Mouse (Mus musculus) stomach, embryonic 14.5 days (tissue): ENCODE results near the gene Ttc22. TPM values are rescaled to one million over a fixed set of nuclear protein-coding genes. Genes with fewer than 3 reads are reported as not detected.

ENCODE experiments used
- ATAC-seq: fragments of 200-750 bp; cut with Nextera tagmentation; 2 replicates; pipeline ENCODE4 v1.8.0; 2017; ENCODE audit warnings: low read depth, moderate TSS enrichment; ENCODE audit not compliant: insufficient number of reproducible peaks, insufficient read depth, low FRiP score
- H3K27ac ChIP-seq: fragments of 300-500 bp; sonication (generic); 2 replicates; pipeline ENCODE4 v1.5.1; 2014; ENCODE audit warnings: mild to moderate bottlenecking, low read length, moderate library complexity, mixed read lengths
- H3K27me3 ChIP-seq: fragments of 300-500 bp; sonication (generic); 2 replicates; pipeline ENCODE4 v1.6.1; 2014; ENCODE audit warnings: low read length, control low read depth, mixed read lengths; ENCODE audit not compliant: control insufficient read depth, insufficient read depth
- H3K36me3 ChIP-seq: fragments of 300-500 bp; sonication (generic); 2 replicates; pipeline ENCODE4 v1.6.1; 2014; ENCODE audit warnings: mild to moderate bottlenecking, control low read depth, low read length, moderate library complexity, mixed read lengths; ENCODE audit not compliant: control insufficient read depth, insufficient read depth
- H3K4me1 ChIP-seq: fragments of 300-500 bp; sonication (generic); 2 replicates; pipeline ENCODE4 v1.6.1; 2014; ENCODE audit warnings: low read length, control low read depth, mixed read lengths; ENCODE audit not compliant: control insufficient read depth, insufficient read depth
- H3K4me2 ChIP-seq: fragments of 300-500 bp; sonication (generic); replicated peaks from 2 replicates; pipeline ENCODE4 v1.6.1; 2014; ENCODE audit warnings: low read depth, low read length, control low read depth
- H3K4me3 ChIP-seq: fragments of 300-500 bp; sonication (generic); 2 replicates; pipeline ENCODE4 v1.5.1; 2014; ENCODE audit warnings: low read depth, low read length, control low read depth
- H3K9ac ChIP-seq: fragments of 300-500 bp; sonication (generic); replicated peaks from 2 replicates; pipeline ENCODE4 v1.6.1; 2014; ENCODE audit warnings: low read depth, mild to moderate bottlenecking, control low read depth, low read length, moderate library complexity, mixed read lengths
- H3K9me3 ChIP-seq: fragments of 300-500 bp; sonication (generic); 2 replicates; pipeline ENCODE4 v1.6.1; 2016; ENCODE audit warnings: low read depth, low read length, control low read depth; ENCODE audit not compliant: control insufficient read depth
- WGBS: fragments of 180-500 bp; shearing (Covaris S2); extraction: QIAGEN DNeasy Blood & Tissue Kit; methylation state at CpG from one replicate; pipeline ENCODE4 v1.1.7; 2014; 5-methylcytosine and 5-hydroxymethylcytosine counted together
- polyA plus RNA-seq: library from polyadenylated mRNA; unstranded; fragments of >200 nt; fragmentation: Nextera tagmentation; extraction: Ambion mirVana; gene quantifications from 2 replicates; pipeline ENCODE4 v1.2.1, GENCODE M21; 2014

Ttc22 gene
- polyA plus RNA-seq, 1 experiment from 2014 or later, result 2.7 TPM

DNA sequence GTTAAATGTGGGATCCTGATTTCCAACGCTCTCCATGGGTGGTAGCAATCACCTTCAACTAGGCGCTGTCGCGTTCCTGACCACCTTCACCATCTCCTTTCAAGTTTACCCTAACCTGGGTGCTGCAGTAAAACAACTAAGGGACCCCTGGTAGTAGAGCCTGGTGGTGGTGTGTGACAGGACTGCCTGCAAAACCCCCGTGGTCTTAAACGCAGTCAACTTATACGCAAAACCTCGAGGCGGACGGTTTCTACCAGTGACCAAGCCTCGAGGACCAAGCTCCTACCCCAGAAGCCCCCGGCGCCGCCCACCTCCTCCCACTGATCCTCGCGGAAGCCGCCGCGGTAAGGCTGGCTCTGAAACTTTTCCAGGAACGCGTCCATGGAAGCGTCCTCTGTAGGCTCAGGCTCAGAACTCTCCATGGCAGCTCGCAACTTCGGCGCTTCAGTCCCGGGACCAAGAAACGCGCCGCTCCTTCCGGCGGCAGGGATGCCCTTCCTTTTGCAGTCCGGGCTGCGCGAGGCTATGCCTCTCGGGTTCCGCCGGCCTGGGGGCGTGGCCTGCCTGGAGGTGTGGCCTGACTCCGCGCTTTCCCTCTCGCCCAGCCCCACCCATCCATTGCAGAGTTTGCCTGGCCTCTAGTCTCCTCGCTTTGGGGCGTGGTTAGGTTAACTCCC, 56.3 kb downstream of the Ttc22 start, which contains the start of gene Ttc4:
Ttc4 (minus strand) TSS at position 503 of the 677 bp plus-strand sequence.
- H3K4me3 ChIP-seq, result peak within 1 kb of the TSS; percentile 90
- H3K9me3 ChIP-seq, result no peaks in the 10 kb centered on the region
- H3K4me1 ChIP-seq, result peaks cover 5% of the 10 kb centered on the region
- H3K27me3 ChIP-seq, result no peaks in the 10 kb centered on the region
- ATAC-seq, result peak; percentile 98
- H3K4me2 ChIP-seq, result peak within 1 kb of the TSS; percentile 80
- 0 out of 2 replicates have a peak within 1 kb of the TSS, but pooled peaks have one; percentile 53 for H3K27ac ChIP-seq
- peaks cover 26% of the 10 kb centered on the region for H3K36me3 ChIP-seq
- under 1% methylated on average over 43 of the region's 43 CpGs for WGBS
- peak within 1 kb of the TSS; percentile 83 for H3K9ac ChIP-seq

DNA sequence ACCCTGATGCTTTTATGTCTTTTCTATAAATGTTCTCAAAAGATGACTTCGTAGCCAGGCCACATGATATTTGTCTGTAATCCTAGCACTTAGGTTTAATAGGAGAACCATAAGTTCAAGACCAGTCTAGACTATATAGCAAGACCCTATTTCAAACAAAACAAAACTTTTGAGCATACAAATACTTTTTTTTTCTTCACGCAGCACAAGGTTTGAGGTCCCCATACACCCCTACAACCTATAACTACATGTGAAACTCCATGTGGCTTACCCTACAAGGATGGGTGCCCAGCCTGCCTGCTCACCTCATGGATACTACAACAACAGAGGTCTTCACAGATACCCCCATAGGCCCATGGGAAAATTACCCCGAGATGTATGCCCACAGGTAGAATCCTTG, 56.9 kb downstream of the Ttc22 start:
- Histone ChIP-seq H3K27ac (no peak overlapping the region), H3K4me1 (peaks cover 5% of the 10 kb centered on the region), H3K4me2 (peak overlapping the region; percentile 80; the same call in 1 of the 2 replicates), H3K36me3 (peaks cover 24% of the 10 kb centered on the region; the same call in 1 of the 2 replicates), H3K27me3 (no peaks in the 10 kb centered on the region), H3K4me3 (peak overlapping the region; percentile 90), H3K9ac (no peak overlapping the region), H3K9me3 (no peaks in the 10 kb centered on the region)
- 44% methylated on average over 3 of the region's 3 CpGs for WGBS
- no peak for ATAC-seq

DNA sequence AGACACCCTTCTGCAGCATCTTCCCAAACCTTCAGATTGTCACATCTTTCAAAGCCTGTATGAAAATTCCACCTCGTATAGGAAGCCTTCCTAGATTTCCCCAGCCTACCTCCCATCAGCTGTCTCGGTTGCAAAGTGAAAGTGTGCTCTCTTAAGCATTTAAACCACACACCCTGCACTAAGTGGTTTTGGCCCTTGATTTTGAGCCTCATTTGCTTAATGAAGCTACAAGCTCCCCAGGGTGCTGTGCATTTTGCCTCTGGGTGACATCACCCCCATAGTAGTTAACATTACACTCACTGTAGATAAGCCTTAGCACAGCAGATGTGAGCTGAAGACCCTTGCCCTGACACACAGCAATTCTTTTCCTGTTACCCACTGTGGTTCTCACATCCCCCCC, 58.7 kb downstream of the Ttc22 start:
- Histone ChIP-seq H3K36me3 (peaks cover 9% of the 10 kb centered on the region; the same call in 1 of the 2 replicates), H3K9ac (no peak overlapping the region), H3K27me3 (no peaks in the 10 kb centered on the region), H3K4me2 (no peak overlapping the region), H3K4me1 (peaks cover 5% of the 10 kb centered on the region), H3K4me3 (no peak overlapping the region), H3K9me3 (no peaks in the 10 kb centered on the region), H3K27ac (no peak overlapping the region)
- no peak for ATAC-seq
- 41% methylated on average over 2 of the region's 2 CpGs for WGBS

DNA sequence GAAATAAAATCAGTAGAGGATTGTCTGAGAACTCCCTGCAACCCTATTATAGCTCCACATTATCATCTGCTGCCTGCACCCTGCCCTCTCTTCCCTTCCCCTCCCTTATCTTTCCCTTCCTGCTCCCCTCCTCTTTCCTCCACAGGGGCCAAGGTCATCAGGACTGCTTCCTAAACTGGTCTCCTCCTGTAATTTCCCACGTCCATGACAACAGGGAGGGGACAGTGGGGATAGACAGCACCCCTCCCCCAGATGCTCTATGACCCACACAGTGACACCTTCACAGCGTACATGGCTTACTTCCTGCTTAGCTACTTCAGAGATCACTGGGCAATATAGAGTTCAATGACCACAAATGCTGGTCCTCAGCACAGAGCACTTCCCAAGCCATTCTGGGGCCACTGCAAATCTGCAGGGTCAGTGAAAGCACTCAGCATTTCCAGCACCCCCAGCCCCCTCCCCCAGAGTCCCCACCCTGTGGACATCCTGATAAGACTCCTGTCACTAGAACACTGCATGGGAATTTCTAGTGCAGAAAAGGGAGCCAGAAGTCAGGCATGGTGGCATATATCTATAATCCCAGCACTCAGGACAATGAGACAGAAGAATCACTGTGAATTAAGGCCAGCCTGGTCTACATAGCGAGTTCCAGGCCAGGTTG, 66.5 kb downstream of the Ttc22 start:
- no peak overlapping the region for H3K9ac ChIP-seq
- 41% methylated on average over 3 of the region's 3 CpGs for WGBS
- H3K27me3 ChIP-seq, result no peaks in the 10 kb centered on the region
- ATAC-seq, result 0 out of 2 replicates have a peak, but pooled peaks have one; percentile 42
- no peak overlapping the region for H3K27ac ChIP-seq
- H3K9me3 ChIP-seq, result no peaks in the 10 kb centered on the region
- no peak overlapping the region for H3K4me2 ChIP-seq
- H3K4me1 ChIP-seq, result no peaks in the 10 kb centered on the region
- H3K4me3 ChIP-seq, result no peak overlapping the region
- H3K36me3 ChIP-seq, result no peaks in the 10 kb centered on the region

Other genes starting within 250 kb of the Ttc22 start
- 7.7 and 7.9 TPM in 2 replicates for gene Pcsk9, start 158.1 kb upstream of the Ttc22 start, polyA plus RNA-seq
- not detected in 2 replicates for gene Bsnd, start 130.1 kb upstream of the Ttc22 start, polyA plus RNA-seq
- gene Dhcr24, start 61.4 kb upstream of the Ttc22 start, polyA plus RNA-seq, result 29.8 and 32.4 TPM in 2 replicates
- gene Lexm, start 5.2 kb upstream of the Ttc22 start, polyA plus RNA-seq, result not detected in 2 replicates
- gene Pars2, start 28.6 kb downstream of the Ttc22 start, polyA plus RNA-seq, result 14.5 and 15.1 TPM in 2 replicates
- gene Ttc4, start 56.5 kb downstream of the Ttc22 start, polyA plus RNA-seq, result 79.5 and 80.4 TPM in 2 replicates
- 0.10 TPM in 1 of 2 replicates, not detected in the other for gene Mroh7, start 108.5 kb downstream of the Ttc22 start, polyA plus RNA-seq
- gene Fam151a, start 111.5 kb downstream of the Ttc22 start, polyA plus RNA-seq, result 4.3 and 4.9 TPM in 2 replicates
- gene Acot11, start 182.6 kb downstream of the Ttc22 start, polyA plus RNA-seq, result 3.7 and 3.9 TPM in 2 replicates